Mouse (Mus musculus) yolk sac, embryonic 10.5 days (tissue): ENCODE data around the gene C8b.

Experiments used
- DNase-seq: peaks from one replicate; pipeline ENCODE4 v3.0.0-alpha.2; 2017; ENCODE audit warnings: low spot score

Gene C8b

GRCm38 (mm10) chr4:104766065-104766464 is at the start of gene C8b:
Gene C8b, plus strand, starts transcription at chr4:104766317.
- DNase-seq, result peak; percentile 45

GRCm38 (mm10) chr4:104716506-104716905 is 49.6 kb upstream of the C8b start:
- no peak for DNase-seq

- no peak for DNase-seq
Measured at GRCm38 (mm10) chr4:104718973-104719795, 46.9 kb upstream of the C8b start.

GRCm38 (mm10) chr4:104723527-104724045 is 42.5 kb upstream of the C8b start:
- no peak for DNase-seq

- DNase-seq, result no peak
Measured at GRCm38 (mm10) chr4:104724258-104724657, 41.9 kb upstream of the C8b start.

GRCm38 (mm10) chr4:104725673-104726072 is 40.4 kb upstream of the C8b start:
- DNase-seq, result no peak

- no peak for DNase-seq
Measured at GRCm38 (mm10) chr4:104729185-104729584, 36.9 kb upstream of the C8b start.

- DNase-seq, result no peak
Measured at GRCm38 (mm10) chr4:104746500-104746899, 19.6 kb upstream of the C8b start.

GRCm38 (mm10) chr4:104754090-104754489 is 12.0 kb upstream of the C8b start:
- no peak for DNase-seq

GRCm38 (mm10) chr4:104760878-104761624 is 5.1 kb upstream of the C8b start:
- DNase-seq, result no peak

- DNase-seq, result no peak
Measured at GRCm38 (mm10) chr4:104768190-104768589, 2.1 kb downstream of the C8b start.

- DNase-seq, result no peak
Measured at GRCm38 (mm10) chr4:104769602-104770001, 3.5 kb downstream of the C8b start.

- DNase-seq, result no peak
Measured at GRCm38 (mm10) chr4:104770331-104770730, 4.2 kb downstream of the C8b start.

- DNase-seq, result no peak
Measured at GRCm38 (mm10) chr4:104775601-104776000, 9.5 kb downstream of the C8b start.

GRCm38 (mm10) chr4:104779460-104779859 is 13.3 kb downstream of the C8b start:
- DNase-seq, result no peak

- no peak for DNase-seq
Measured at GRCm38 (mm10) chr4:104781441-104781840, 15.3 kb downstream of the C8b start.

GRCm38 (mm10) chr4:104782346-104782745 is 16.2 kb downstream of the C8b start:
- DNase-seq, result no peak

GRCm38 (mm10) chr4:104792111-104792510 is 26.0 kb downstream of the C8b start:
- DNase-seq, result peak; percentile 3

- DNase-seq, result no peak
Measured at GRCm38 (mm10) chr4:104798951-104799350, 32.8 kb downstream of the C8b start.

- no peak for DNase-seq
Measured at GRCm38 (mm10) chr4:104801625-104802024, 35.5 kb downstream of the C8b start.

- DNase-seq, result no peak
Measured at GRCm38 (mm10) chr4:104804100-104804499, 38.0 kb downstream of the C8b start.

GRCm38 (mm10) chr4:104805414-104806257 is 39.5 kb downstream of the C8b start:
- no peak for DNase-seq
